Mouse (Mus musculus) 3134 (cell line): Measurements from ENCODE around the gene Ly75.

Experiments
- DNase-seq: peaks from one replicate; pipeline ENCODE4 v3.0.0-alpha.2; 2011; ENCODE audit warnings: low spot score; ENCODE audit not compliant: insufficient read length; ENCODE audit errors: extremely low read depth

The Ly75 gene

DNA sequence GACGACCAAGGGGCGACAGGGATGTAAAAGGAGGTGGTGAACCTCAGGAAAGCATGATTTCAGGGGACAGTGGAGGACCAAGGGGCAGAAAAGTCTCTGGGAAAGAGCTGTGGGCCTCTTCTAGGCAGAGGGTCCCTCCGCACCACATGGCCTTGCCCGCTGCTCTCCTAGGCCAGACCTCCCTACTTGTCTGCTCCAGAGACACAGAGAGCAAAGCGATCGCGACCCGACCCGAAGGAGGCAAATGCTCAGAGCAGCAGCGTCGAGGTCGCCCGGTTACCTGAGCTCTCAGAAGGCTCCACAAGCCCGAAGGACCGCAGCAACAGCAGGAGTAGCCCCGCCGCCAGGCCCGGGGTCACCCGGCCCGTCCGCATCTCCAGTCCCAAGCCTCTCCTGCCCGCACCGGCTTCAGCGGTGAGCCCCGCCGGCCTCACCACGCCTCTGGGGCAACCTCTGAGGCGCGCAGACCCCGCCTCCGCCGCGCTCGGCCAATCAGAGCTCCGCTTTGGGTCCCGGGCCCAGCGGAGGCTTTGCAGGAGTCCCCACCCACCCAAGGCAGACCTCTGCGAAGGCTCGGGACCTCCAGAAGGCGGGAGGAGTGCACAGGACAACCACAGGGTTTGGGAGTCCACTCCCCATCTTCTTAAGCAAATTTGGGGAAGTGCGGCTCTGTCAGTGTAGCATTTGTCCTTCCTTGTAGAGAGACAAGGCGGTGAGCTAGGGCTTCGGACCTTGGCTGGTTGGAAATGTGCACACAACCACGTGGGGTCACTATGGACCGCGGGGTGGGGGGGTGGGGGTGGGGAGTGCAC, at the start of gene Ly75:
Ly75 (minus strand) TSS at position 446 of the 812 bp plus-strand sequence.
- peak; percentile 91 for DNase-seq

- no peak for DNase-seq
Observed at GRCm38 (mm10) chr2:60430315-60431021, 47.4 kb upstream of the Ly75 start.

DNA sequence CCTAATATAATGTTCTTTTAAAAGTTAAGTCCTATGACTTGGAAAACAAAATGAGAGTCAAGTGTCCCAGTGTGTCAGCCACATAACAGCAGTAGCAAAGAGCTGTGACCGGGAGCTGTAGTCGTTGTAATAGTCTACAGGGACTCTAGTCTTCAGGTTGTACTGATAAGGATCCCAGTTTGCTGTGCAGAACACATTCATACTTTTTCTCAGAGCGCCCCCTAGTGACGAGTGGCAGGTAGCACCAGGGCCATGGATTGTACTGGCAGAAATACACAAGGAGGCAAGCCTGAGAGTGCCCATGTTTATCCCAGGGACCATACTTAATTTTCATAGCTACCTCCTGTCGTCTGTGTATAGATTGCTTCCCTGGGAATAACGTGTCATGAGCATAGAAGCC, 35.0 kb upstream of the Ly75 start:
- DNase-seq = peak; percentile 15

DNA sequence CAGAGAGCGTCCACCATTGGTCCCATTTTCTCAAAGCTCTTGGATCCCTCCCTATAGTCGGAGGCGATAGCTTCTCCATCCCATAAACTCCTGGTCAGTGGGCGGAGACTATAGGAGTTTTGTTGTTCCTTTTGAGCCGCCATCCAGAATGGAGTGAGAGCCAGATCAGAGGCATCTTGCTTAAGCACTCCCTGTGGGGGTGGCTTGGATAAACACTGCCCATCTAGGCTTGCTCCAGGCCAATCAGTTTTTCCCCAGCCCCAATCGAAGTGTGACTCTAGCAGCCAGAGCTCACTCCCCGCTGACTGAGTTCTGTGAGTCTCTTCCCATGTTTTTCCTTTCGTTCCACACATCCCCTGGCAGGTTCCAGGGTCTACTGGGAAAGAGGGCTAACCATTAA, 31.2 kb upstream of the Ly75 start:
- no peak for DNase-seq

DNA sequence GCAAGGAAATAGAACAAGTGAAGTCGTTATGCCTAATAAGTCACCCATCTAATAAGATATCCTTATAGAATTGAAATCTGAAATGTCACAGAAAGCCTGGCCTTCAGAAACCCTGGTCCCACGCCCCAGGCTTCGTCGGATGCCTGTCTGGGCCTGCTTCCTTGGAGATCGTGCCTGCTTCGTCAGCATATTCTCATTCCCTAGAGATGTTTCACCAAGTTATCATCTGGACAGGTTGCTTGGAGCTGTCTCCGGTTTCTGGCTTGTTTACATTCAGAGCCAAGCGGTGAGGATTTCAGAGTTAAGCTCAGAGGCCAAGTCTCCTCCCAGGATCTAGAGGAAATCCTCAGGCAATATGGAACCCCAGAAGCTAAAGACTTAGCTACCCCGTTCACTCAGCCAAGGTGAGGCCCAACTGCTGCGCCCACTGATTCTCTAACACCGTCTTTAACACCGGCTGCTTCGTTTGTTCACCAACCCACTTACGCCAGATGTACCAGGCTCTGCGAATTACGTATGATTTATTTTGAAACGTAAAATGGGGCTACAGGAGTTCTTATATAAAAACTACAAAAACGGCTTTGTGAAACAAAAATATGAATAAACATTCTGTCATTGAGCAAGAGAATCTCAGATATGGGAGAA, 30.0 kb upstream of the Ly75 start:
- no peak for DNase-seq

DNA sequence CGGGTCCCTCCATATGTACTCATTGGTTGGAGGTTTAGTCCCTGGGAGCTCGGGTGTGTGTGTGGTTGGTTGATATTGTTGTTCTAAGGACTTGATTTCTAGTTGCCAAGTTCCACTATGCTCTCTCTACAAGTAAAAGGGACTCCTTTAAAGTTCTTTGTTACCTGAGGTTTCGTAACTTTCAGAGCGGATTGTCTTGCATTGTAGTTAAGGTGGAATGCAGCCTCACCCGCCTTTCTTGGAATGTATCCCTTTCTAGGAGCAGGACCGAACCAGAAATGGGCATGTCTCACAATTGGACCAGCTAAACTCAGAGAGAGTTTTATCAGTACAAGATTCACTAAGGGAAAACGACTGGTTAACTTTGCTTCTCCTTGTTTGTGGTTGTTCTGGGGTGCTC, 28.1 kb upstream of the Ly75 start:
- no peak for DNase-seq

DNA sequence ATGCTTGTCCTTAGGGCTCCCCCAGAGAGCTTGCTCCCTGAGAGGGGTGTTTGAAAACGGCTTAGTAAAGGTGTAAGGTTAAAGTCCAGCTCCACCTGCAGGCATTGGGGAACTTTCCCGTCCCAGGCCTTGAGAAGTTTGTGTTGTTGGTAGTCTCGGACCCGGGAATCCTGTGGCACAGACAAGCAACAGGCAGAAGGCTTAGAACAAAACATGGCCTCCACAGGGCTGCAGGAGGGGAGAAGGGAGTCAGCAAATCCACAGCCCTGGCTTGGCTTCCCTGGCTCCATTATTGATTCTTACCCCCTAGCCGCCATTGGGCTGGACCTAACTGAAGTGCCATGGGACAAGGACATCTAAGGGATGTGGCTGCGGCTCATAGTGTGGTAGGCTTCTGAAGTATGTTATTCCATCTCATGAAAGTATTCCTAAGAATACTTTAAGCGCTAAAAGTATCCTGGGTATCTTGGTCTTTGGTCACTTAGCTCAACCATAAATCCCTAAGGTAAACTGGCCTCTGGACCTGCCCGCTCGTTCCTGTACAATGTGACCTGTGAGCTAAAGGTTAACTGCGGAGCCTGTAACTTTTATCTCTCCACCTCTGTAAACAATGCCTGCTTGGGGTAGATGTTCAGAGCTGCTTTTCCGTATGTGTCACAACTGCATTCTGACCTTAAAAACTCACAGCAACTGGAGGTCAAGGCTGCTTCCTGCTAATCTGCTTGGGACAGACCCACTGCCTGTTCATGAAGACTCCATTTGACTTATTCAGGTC, 27.1 kb upstream of the Ly75 start:
- no peak for DNase-seq

- no peak for DNase-seq
Observed at GRCm38 (mm10) chr2:60409194-60409593, 26.1 kb upstream of the Ly75 start.

- DNase-seq = no peak
Observed at GRCm38 (mm10) chr2:60407387-60407786, 24.3 kb upstream of the Ly75 start.

GRCm38 (mm10) chr2:60405431-60405830, 22.3 kb upstream of the Ly75 start:
- DNase-seq = no peak

DNA sequence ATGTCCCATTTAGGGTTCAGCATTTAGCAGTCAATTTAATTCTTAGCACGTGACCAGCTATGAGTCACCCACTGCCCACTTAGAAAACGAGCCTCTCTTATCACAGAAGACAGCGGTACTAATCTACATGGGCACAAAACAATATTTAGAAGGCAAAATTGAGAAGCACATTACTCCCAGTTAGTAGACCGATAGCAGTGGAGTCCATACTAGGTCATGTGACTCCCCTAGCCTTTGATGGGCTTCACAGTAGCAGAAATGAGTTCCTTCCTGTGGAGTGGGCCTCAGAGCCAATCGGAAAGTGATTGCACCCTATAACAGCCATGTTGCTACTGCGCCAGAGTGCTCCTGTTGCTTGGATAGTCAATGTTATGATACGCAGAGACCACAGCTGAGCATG, 21.7 kb upstream of the Ly75 start:
- no peak for DNase-seq

GRCm38 (mm10) chr2:60401694-60402093, 18.6 kb upstream of the Ly75 start:
- no peak for DNase-seq

GRCm38 (mm10) chr2:60393786-60394185, 10.7 kb upstream of the Ly75 start:
- DNase-seq = no peak

DNA sequence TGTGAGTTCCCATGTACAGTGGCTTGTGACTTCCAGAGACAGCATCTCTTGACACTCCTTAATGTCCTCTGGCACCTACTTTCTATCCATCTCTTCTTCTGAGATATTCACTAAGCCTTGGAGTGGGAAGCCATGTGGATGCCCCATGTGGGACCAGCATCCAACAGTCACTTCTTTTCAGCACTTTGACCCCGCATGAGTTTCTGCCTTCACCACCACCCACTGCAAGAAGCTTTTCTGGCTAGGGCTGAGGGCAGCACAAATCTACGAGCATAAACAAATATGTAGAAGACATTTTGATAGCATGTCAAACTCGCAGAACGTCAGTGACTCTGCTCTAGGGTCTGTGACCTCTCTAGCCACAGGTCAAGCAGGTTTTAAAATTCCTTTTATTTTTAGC, 9.2 kb upstream of the Ly75 start:
- no peak for DNase-seq

DNA sequence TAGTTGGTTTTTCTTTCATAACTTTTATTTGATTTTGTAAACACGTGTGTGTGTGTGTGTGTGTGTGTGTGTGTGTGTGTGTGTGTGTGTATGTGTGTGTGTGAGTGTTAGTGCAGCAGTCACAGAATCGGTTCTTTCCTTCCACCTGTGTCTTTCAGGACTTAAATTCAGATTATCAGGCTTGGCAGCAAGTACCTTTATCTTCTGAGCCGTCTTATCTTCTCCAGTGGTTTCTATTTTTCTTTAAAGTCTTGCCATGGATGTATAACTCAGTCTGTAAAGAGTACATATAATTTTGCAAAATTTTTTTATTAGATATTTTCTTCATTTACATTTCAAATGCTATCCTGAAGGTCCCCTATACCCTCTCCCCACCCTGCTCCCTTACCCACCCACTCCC, 4.3 kb upstream of the Ly75 start:
- DNase-seq = no peak

- no peak for DNase-seq
Observed at GRCm38 (mm10) chr2:60386835-60387234, 3.7 kb upstream of the Ly75 start.

DNA sequence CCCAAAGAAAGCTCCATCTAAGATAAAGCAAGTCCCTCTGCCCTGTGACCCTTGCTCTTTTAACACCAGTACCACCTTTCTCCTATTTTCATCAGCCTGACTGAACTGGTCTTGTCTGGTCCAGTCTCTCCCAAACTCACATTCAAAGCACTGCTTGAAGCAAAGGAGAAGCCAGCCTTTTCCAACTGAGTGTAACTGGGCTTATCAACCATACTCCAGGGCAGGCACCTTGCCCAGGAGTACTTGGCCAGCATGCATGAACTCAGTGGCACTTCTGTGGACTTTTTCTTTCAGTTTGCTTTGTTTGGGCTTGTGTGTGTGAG, 1.6 kb upstream of the Ly75 start:
- no peak for DNase-seq

- no peak for DNase-seq
Observed at GRCm38 (mm10) chr2:60384083-60384762, 1.1 kb upstream of the Ly75 start.

- DNase-seq = peak; percentile 11
Observed at GRCm38 (mm10) chr2:60382346-60382745, 757 bp downstream of the Ly75 start.

DNA sequence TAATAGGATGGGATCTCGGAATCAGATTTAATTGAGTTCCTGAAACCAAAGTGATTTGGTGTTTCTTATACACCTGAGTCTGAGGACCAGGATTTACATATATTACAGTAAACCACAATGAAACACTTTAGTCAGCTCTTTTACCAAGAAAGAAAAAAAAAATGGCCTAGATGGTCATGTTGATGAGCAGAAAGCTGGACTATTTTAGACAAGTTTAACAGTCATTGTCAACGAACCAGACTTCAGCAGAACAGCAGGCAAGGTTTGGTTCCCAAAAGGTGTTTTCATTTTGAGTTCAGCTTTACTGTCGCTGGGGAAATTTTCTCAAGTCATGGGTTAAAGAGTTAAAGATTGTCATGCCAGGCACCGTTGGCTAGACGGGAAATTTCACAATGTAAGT, 5.8 kb downstream of the Ly75 start:
- DNase-seq = no peak
